Comparison of ENCODE assay signal across 10 mouse cellular contexts in the genomic region with DNA sequence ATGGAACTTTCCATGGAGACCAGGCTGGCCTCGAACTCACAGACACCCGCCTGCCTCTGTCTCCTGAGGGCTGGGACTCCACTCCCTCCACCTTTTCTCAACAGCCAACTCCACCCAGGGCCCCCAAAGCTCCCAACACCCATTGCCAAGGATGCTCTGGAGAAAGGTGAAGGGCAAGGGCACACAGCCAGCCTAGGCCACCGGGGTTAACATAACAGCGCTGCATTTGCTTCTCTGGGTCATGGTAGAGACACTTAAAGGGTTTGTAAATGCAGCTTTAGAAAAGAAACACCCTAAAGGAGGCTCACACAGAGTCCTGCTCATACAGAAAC.
DNase-seq lines count a peak whose midpoint lies in the region; ATAC-seq and TF ChIP-seq lines count a peak whose summit lies in the region.
"Had no signal": no experiment of that assay in that cellular context is flagged by ENCODE, and none has a peak within 500 bp of the region (broad histone marks: within the 10 kb centered on the region; RNA-seq: fewer than 3 reads in every experiment).

No protein-coding gene starts in this region.

- no peak overlapping the region for H3K4me2 ChIP-seq in intestine, embryonic 14.5 days (ENCODE audit: low read length)
- no peak overlapping the region for H3K4me2 ChIP-seq in intestine, postnatal 0 days (replicated peaks; ENCODE audit: low read depth)
- no peak overlapping the region for H3K4me2 ChIP-seq in hindbrain, embryonic 11.5 days (replicated peaks; ENCODE audit: low read depth, low read length)
- no peak overlapping the region for H3K4me2 ChIP-seq in midbrain, embryonic 14.5 days (ENCODE audit: low read length)

- H3K4me1 ChIP-seq in intestine, embryonic 14.5 days (replicated peaks; ENCODE audit: control insufficient read depth, insufficient read depth, low read length), result peaks cover 8% of the 10 kb centered on the region; the same call in 1 of the 2 replicates
- no peaks in the 10 kb centered on the region for H3K4me1 ChIP-seq in intestine, postnatal 0 days (replicated peaks; ENCODE audit: control insufficient read depth, insufficient read depth, low read length)
- peaks cover 37% of the 10 kb centered on the region for H3K4me1 ChIP-seq in embryonic facial prominence, embryonic 10.5 days
- H3K4me1 ChIP-seq in hindbrain, embryonic 11.5 days (replicated peaks; ENCODE audit: control insufficient read depth, insufficient read depth, low read length), result peaks cover 3% of the 10 kb centered on the region; the same call in 1 of the 2 replicates
- H3K4me1 ChIP-seq in midbrain, embryonic 14.5 days (ENCODE audit: control insufficient read depth, insufficient read depth, low read length), result peaks cover 5% of the 10 kb centered on the region; the same call in 1 of the 2 replicates

- H3K36me3 ChIP-seq in intestine, embryonic 14.5 days (ENCODE audit: control insufficient read depth, insufficient read depth, low read length), result peaks cover 17% of the 10 kb centered on the region
- peaks cover 8% of the 10 kb centered on the region; the same call in 1 of the 2 replicates for H3K36me3 ChIP-seq in intestine, postnatal 0 days (ENCODE audit: control insufficient read depth, insufficient read depth)
- peaks cover 40% of the 10 kb centered on the region for H3K36me3 ChIP-seq in embryonic facial prominence, embryonic 10.5 days (replicated peaks)
- H3K36me3 ChIP-seq in hindbrain, embryonic 11.5 days (ENCODE audit: control insufficient read depth, insufficient read depth, low read length), result 0 out of 2 replicates have a peak, but pooled peaks cover 2% of the 10 kb centered on the region
- no peaks in the 10 kb centered on the region for H3K36me3 ChIP-seq in midbrain, embryonic 14.5 days (ENCODE audit: control insufficient read depth, insufficient read depth, low read length)

- H3K9me3 ChIP-seq in intestine, embryonic 14.5 days (ENCODE audit: control insufficient read depth, low read length), result no peaks in the 10 kb centered on the region
- H3K9me3 ChIP-seq in intestine, postnatal 0 days (ENCODE audit: control insufficient read depth), result no peaks in the 10 kb centered on the region
- peaks cover 7% of the 10 kb centered on the region; the same call in 1 of the 2 replicates for H3K9me3 ChIP-seq in embryonic facial prominence, embryonic 10.5 days
- H3K9me3 ChIP-seq in hindbrain, embryonic 11.5 days (ENCODE audit: control insufficient read depth, low read length), result no peaks in the 10 kb centered on the region
- H3K9me3 ChIP-seq in midbrain, embryonic 14.5 days (ENCODE audit: control insufficient read depth, low read length), result no peaks in the 10 kb centered on the region

- H3K27me3 ChIP-seq in intestine, embryonic 14.5 days (replicated peaks; ENCODE audit: control insufficient read depth, insufficient read depth, low read length), result no peaks in the 10 kb centered on the region
- no peaks in the 10 kb centered on the region for H3K27me3 ChIP-seq in intestine, postnatal 0 days (replicated peaks; ENCODE audit: control insufficient read depth, insufficient read depth, low read length)
- no peaks in the 10 kb centered on the region for H3K27me3 ChIP-seq in embryonic facial prominence, embryonic 10.5 days (replicated peaks; ENCODE audit: low read depth, poor library complexity, severe bottlenecking)
- H3K27me3 ChIP-seq in hindbrain, embryonic 11.5 days (ENCODE audit: control insufficient read depth, insufficient read depth, low read length), result 0 out of 2 replicates have a peak, but pooled peaks cover 2% of the 10 kb centered on the region
- H3K27me3 ChIP-seq in midbrain, embryonic 14.5 days (ENCODE audit: control insufficient read depth, insufficient read depth, low read length), result no peaks in the 10 kb centered on the region
- H3K27me3 ChIP-seq: Patski had no signal

- 88% methylated on average over 4 of the region's 4 CpGs for WGBS in intestine, embryonic 14.5 days
- 83% methylated on average over 4 of the region's 4 CpGs for WGBS in intestine, postnatal 0 days
- WGBS in embryonic facial prominence, embryonic 10.5 days, result 74% methylated on average over 4 of the region's 4 CpGs
- 66% methylated on average over 4 of the region's 4 CpGs for WGBS in hindbrain, embryonic 11.5 days
- WGBS in midbrain, embryonic 14.5 days, result 78% methylated on average over 4 of the region's 4 CpGs

- ATAC-seq in intestine, embryonic 14.5 days (replicated peaks; ENCODE audit: low FRiP score, low TSS enrichment, low read depth), result no peak
- ATAC-seq in intestine, postnatal 0 days, result no peak
- no peak for ATAC-seq in hindbrain, embryonic 11.5 days (ENCODE audit: low FRiP score)
- no peak for ATAC-seq in midbrain, embryonic 14.5 days (ENCODE audit: low FRiP score, low TSS enrichment)
- no peak for ATAC-seq in cerebellum, adult (ENCODE audit: insufficient number of reproducible peaks, low FRiP score, low TSS enrichment)

- no peak for TF ChIP-seq CTCF in intestine, postnatal 0 days (IDR thresholded peaks at IDR 0.05; ENCODE audit: low read depth)

- DNase-seq in intestine, embryonic 14.5 days (ENCODE audit: low spot score), result no peak
- no peak for DNase-seq in embryonic facial prominence, embryonic 10.5 days (ENCODE audit: low spot score)
- DNase-seq in hindbrain, embryonic 11.5 days (ENCODE audit: low spot score), result no peak
- DNase-seq in midbrain, embryonic 14.5 days, result no peak
- no peak for DNase-seq in layer of hippocampus, adult 9-11 months
- no peak for DNase-seq in gastrocnemius, postnatal 25 days
- DNase-seq: right cerebral cortex, postnatal 14 days had no signal

- no peak overlapping the region for H3K4me3 ChIP-seq in intestine, embryonic 14.5 days (ENCODE audit: low read depth, low read length)
- H3K4me3 ChIP-seq in intestine, postnatal 0 days (ENCODE audit: low read depth, low read length), result no peak overlapping the region
- H3K4me3 ChIP-seq in embryonic facial prominence, embryonic 10.5 days, result peak overlapping the region; percentile 28; the same call in 1 of the 2 replicates
- no peak overlapping the region for H3K4me3 ChIP-seq in hindbrain, embryonic 11.5 days (ENCODE audit: low read depth, low read length)
- H3K4me3 ChIP-seq in midbrain, embryonic 14.5 days (replicated peaks; ENCODE audit: low read depth, low read length), result no peak overlapping the region

- no peak overlapping the region for H3K9ac ChIP-seq in intestine, embryonic 14.5 days (ENCODE audit: low read length)
- H3K9ac ChIP-seq in intestine, postnatal 0 days (ENCODE audit: low read depth, low read length), result no peak overlapping the region
- H3K9ac ChIP-seq in hindbrain, embryonic 11.5 days (ENCODE audit: low read depth, low read length), result no peak overlapping the region
- H3K9ac ChIP-seq in midbrain, embryonic 14.5 days (replicated peaks; ENCODE audit: low read length), result no peak overlapping the region

- H3K27ac ChIP-seq in intestine, embryonic 14.5 days (ENCODE audit: low read depth), result peak overlapping the region; percentile 54; the same call in 1 of the 2 replicates
- H3K27ac ChIP-seq in intestine, postnatal 0 days (ENCODE audit: low read depth, low read length), result no peak overlapping the region; the same call in 1 of the 2 replicates
- H3K27ac ChIP-seq in embryonic facial prominence, embryonic 10.5 days (replicated peaks), result peak overlapping the region; percentile 88
- H3K27ac ChIP-seq in hindbrain, embryonic 11.5 days (ENCODE audit: low read depth, low read length), result peak overlapping the region; percentile 69
- H3K27ac ChIP-seq in midbrain, embryonic 14.5 days (replicated peaks; ENCODE audit: low read depth, low read length), result peak overlapping the region; percentile 66
